Mouse (Mus musculus) G1E-ER4 (cell line): ENCODE results near the gene Epha2. TPM values are rescaled to one million over a fixed set of nuclear protein-coding genes. Genes with fewer than 3 reads are reported as not detected.

Experiments used
- GATA1 ChIP-seq: IDR thresholded peaks from one replicate; pipeline ENCODE4 v1.8.0; 2012; ENCODE audit warnings: low read length, inconsistent platforms
- polyA plus RNA-seq: library from polyadenylated mRNA; stranded (reverse); fragments of >175 nt; gene quantifications from 2 replicates; pipeline ENCODE4 v1.2.3, GENCODE M21; 2012

Gene Epha2
- polyA plus RNA-seq, 1 experiment, result 0.02 TPM

GRCm38 (mm10) chr4:141362937-141363548 is 62.0 kb downstream of the Epha2 start:
- no peak for TF ChIP-seq GATA1

GRCm38 (mm10) chr4:141365126-141365525 is 64.1 kb downstream of the Epha2 start:
- no peak for TF ChIP-seq GATA1

GRCm38 (mm10) chr4:141365876-141366275 is 64.8 kb downstream of the Epha2 start:
- TF ChIP-seq GATA1, result no peak

- TF ChIP-seq GATA1, result no peak
Observed at GRCm38 (mm10) chr4:141367997-141368791, 67.2 kb downstream of the Epha2 start, which contains the start of gene Fam131c. Gene Fam131c, plus strand, starts transcription at chr4:141368220.

- TF ChIP-seq GATA1, result no peak
Observed at GRCm38 (mm10) chr4:141372426-141372825, 71.4 kb downstream of the Epha2 start.

Other genes starting within 250 kb of the Epha2 start
- gene Crocc, start 240.7 kb upstream of the Epha2 start, polyA plus RNA-seq, result 1.6 and 2.6 TPM in 2 replicates
- 130 and 158 TPM in 2 replicates for gene Necap2, start 222.9 kb upstream of the Epha2 start, polyA plus RNA-seq
- gene Spata21, start 212.9 kb upstream of the Epha2 start, polyA plus RNA-seq, result not detected in 2 replicates
- gene Szrd1, start 161.5 kb upstream of the Epha2 start, polyA plus RNA-seq, result 134 and 153 TPM in 2 replicates
- 14.9 and 15.3 TPM in 2 replicates for gene Fbxo42, start 153.3 kb upstream of the Epha2 start, polyA plus RNA-seq
- 0.76 and 0.92 TPM in 2 replicates for gene Rsg1, start 87.3 kb upstream of the Epha2 start, polyA plus RNA-seq
- not detected in 2 replicates for gene Arhgef19, start 61.7 kb upstream of the Epha2 start, polyA plus RNA-seq
- gene Fam131c, start 67.0 kb downstream of the Epha2 start, polyA plus RNA-seq, result not detected in 2 replicates
- not detected in 2 replicates for gene Clcnka, start 97.5 kb downstream of the Epha2 start, polyA plus RNA-seq
- gene Clcnkb, start 114.8 kb downstream of the Epha2 start, polyA plus RNA-seq, result not detected in 2 replicates
- not detected in 2 replicates for gene Hspb7, start 119.5 kb downstream of the Epha2 start, polyA plus RNA-seq
- gene Srarp, start 134.9 kb downstream of the Epha2 start, polyA plus RNA-seq, result not detected in 2 replicates
- gene Zbtb17, start 143.4 kb downstream of the Epha2 start, polyA plus RNA-seq, result 45.7 and 50.0 TPM in 2 replicates
- gene Spen, start 237.4 kb downstream of the Epha2 start, polyA plus RNA-seq, result 124 and 156 TPM in 2 replicates